28 mouse cellular contexts compared by ENCODE assay signal in the genomic region with DNA sequence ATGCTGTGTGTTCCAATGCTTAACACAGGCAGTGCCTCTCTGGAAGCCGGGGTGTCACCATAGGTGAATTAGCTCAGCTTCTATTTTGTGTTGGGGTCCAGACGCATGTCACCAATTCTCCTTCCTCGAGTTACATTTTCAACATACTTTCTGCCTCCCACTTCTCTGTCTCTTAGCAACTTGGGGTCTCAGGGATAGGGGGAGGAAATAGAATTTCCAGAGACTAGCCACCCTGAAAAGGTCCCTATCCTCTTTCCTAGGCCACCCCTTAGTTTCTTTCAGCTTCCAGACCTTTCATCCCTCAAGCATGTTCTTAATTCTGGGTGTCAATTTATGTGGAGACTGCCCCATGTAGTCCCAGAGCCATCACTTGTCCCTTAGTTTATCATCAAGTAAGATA.
"Had no signal": no experiment of that assay in that cellular context is flagged by ENCODE, and none has a peak within 500 bp of the region (broad histone marks: within the 10 kb centered on the region; RNA-seq: fewer than 3 reads in every experiment).

No protein-coding gene starts in this region.

- H3K27me3 ChIP-seq: embryonic facial prominence, embryonic 12.5 days; embryonic facial prominence, embryonic 13.5 days; embryonic facial prominence, embryonic 15.5 days; forebrain, embryonic 15.5 days had no signal

- H3K4me2 ChIP-seq: embryonic facial prominence, embryonic 12.5 days; embryonic facial prominence, embryonic 13.5 days; embryonic facial prominence, embryonic 15.5 days; forebrain, embryonic 12.5 days; forebrain, embryonic 13.5 days; forebrain, embryonic 15.5 days had no signal

- H3K9ac ChIP-seq: embryonic facial prominence, embryonic 12.5 days; embryonic facial prominence, embryonic 13.5 days; embryonic facial prominence, embryonic 15.5 days; forebrain, embryonic 12.5 days; forebrain, embryonic 13.5 days; forebrain, embryonic 15.5 days; forebrain, postnatal 0 days had no signal

- ATAC-seq: forebrain, embryonic 13.5 days; forebrain, embryonic 14.5 days; forebrain, embryonic 15.5 days; forebrain, embryonic 16.5 days; forebrain, postnatal 0 days had no signal

- H3K27ac ChIP-seq: embryonic facial prominence, embryonic 10.5 days; embryonic facial prominence, embryonic 12.5 days; embryonic facial prominence, embryonic 13.5 days; embryonic facial prominence, embryonic 15.5 days; forebrain, embryonic 10.5 days; forebrain, embryonic 12.5 days; forebrain, embryonic 13.5 days; forebrain, embryonic 15.5 days; gastrocnemius, adult 2 months had no signal

- H3K9me3 ChIP-seq: embryonic facial prominence, embryonic 10.5 days; embryonic facial prominence, embryonic 12.5 days; embryonic facial prominence, embryonic 13.5 days; embryonic facial prominence, embryonic 15.5 days; forebrain, embryonic 10.5 days; forebrain, embryonic 12.5 days; forebrain, embryonic 13.5 days; forebrain, embryonic 15.5 days had no signal

- DNase-seq: cerebellum, adult 18-20 months; cerebellum, adult 2 months; cerebellum, adult 8-10 months; cerebellum, adult 9-10 months; cerebellum, adult 9-11 months; cerebellum, postnatal 10 days; cerebellum, postnatal 14 days; cerebellum, postnatal 25 days; cerebellum, postnatal 36 days; embryo, embryonic 11 days; forebrain, postnatal 0 days; gastrocnemius, adult 2 months; gastrocnemius, postnatal 10 days; gastrocnemius, postnatal 14 days; gastrocnemius, postnatal 25 days; gastrocnemius, postnatal 36 days; heart, adult 11 months had no signal

- H3K4me3 ChIP-seq: embryonic facial prominence, embryonic 10.5 days; embryonic facial prominence, embryonic 12.5 days; embryonic facial prominence, embryonic 13.5 days; embryonic facial prominence, embryonic 15.5 days; erythroblast, embryonic 14.5 days; forebrain, embryonic 10.5 days; forebrain, embryonic 12.5 days; forebrain, embryonic 13.5 days; forebrain, embryonic 15.5 days; gastrocnemius, adult 2 months had no signal

- H3K36me3 ChIP-seq: embryonic facial prominence, embryonic 10.5 days; embryonic facial prominence, embryonic 12.5 days; embryonic facial prominence, embryonic 13.5 days; embryonic facial prominence, embryonic 15.5 days; forebrain, embryonic 10.5 days; forebrain, embryonic 12.5 days; forebrain, embryonic 15.5 days had no signal

- H3K4me1 ChIP-seq: embryonic facial prominence, embryonic 15.5 days had no signal
